In genomic region chr2:33628791-33629190, GRCm38 (mm10) we compare ENCODE assay signal across 20 mouse cellular contexts. TPM values are rescaled to one million over a fixed set of nuclear protein-coding genes. Genes with fewer than 3 reads are reported as not detected.
DNase-seq lines count a peak whose midpoint lies in the region; ATAC-seq and TF ChIP-seq lines count a peak whose summit lies in the region.
"Had no signal": no experiment of that assay in that cellular context is flagged by ENCODE, and none has a peak within 500 bp of the region (broad histone marks: within the 10 kb centered on the region; RNA-seq: fewer than 3 reads in every experiment).

No protein-coding gene starts in this region.

- DNase-seq in kidney, postnatal 14 days: no peak
- peak; percentile 83 for DNase-seq in embryo, embryonic 10.5 days (ENCODE audit: low spot score)
- DNase-seq in embryo, embryonic 9.5 days (ENCODE audit: extremely low spot score): peak; percentile 84
- no peak for DNase-seq in lung, postnatal 0 days (ENCODE audit: low spot score)
- DNase-seq in heart, postnatal 25 days (ENCODE audit: low spot score): no peak
- DNase-seq: adrenal gland, postnatal 36 days; cerebellum, adult 8-10 months; gastrocnemius, adult 2 months; heart, adult 11 months; kidney, adult 2 months; lung, embryonic 14.5 days; thymus, postnatal 36 days had no signal

- H3K4me3 ChIP-seq in kidney, embryonic 16.5 days (ENCODE audit: low read length): no peak overlapping the region
- H3K4me3 ChIP-seq in limb, embryonic 13.5 days: peak overlapping the region; percentile 69
- H3K4me3 ChIP-seq in lung, postnatal 0 days (ENCODE audit: low read depth, low read length): no peak overlapping the region
- H3K4me3 ChIP-seq: gastrocnemius, adult 2 months; liver, embryonic 12.5 days had no signal

- no peaks in the 10 kb centered on the region for H3K36me3 ChIP-seq in kidney, embryonic 16.5 days (ENCODE audit: insufficient read depth, low read length)
- H3K36me3 ChIP-seq in limb, embryonic 13.5 days: peaks cover 5% of the 10 kb centered on the region; the same call in 1 of the 2 replicates
- no peaks in the 10 kb centered on the region for H3K36me3 ChIP-seq in lung, postnatal 0 days (ENCODE audit: insufficient read depth, low read length)
- H3K36me3 ChIP-seq: liver, embryonic 12.5 days had no signal

- H3K4me2 ChIP-seq in kidney, embryonic 16.5 days (replicated peaks; ENCODE audit: low read depth, low read length): no peak overlapping the region
- H3K4me2 ChIP-seq in limb, embryonic 13.5 days (replicated peaks): peak overlapping the region; percentile 82
- H3K4me2 ChIP-seq in lung, postnatal 0 days (replicated peaks; ENCODE audit: low read depth, low read length): no peak overlapping the region
- H3K4me2 ChIP-seq: liver, embryonic 12.5 days; lung, embryonic 14.5 days had no signal

- TF ChIP-seq CTCF in lung, postnatal 0 days (IDR thresholded peaks at IDR 0.05): no peak

- ATAC-seq in kidney, embryonic 16.5 days (ENCODE audit: low FRiP score, low TSS enrichment): peak; percentile 73
- no peak for ATAC-seq in limb, embryonic 13.5 days (ENCODE audit: low FRiP score, low read depth)
- no peak for ATAC-seq in lung, postnatal 0 days
- ATAC-seq: forebrain, embryonic 14.5 days; liver, embryonic 12.5 days had no signal

- H3K4me1 ChIP-seq in kidney, embryonic 16.5 days (ENCODE audit: insufficient read depth, low read length): peaks cover 47% of the 10 kb centered on the region
- peaks cover 96% of the 10 kb centered on the region for H3K4me1 ChIP-seq in limb, embryonic 13.5 days
- H3K4me1 ChIP-seq in lung, postnatal 0 days (ENCODE audit: insufficient read depth, low read depth, low read length): no peaks in the 10 kb centered on the region
- H3K4me1 ChIP-seq: liver, embryonic 12.5 days had no signal

- intact Hi-C loops in heart, postnatal 25 days (cut with DNase I): no loop called here

- TF ChIP-seq EP300 in lung, postnatal 0 days (IDR thresholded peaks at IDR 0.05): no peak

- H3K9me3 ChIP-seq in kidney, embryonic 16.5 days (ENCODE audit: low read length): no peaks in the 10 kb centered on the region
- no peaks in the 10 kb centered on the region for H3K9me3 ChIP-seq in limb, embryonic 13.5 days
- H3K9me3 ChIP-seq in lung, postnatal 0 days (ENCODE audit: low read length): no peaks in the 10 kb centered on the region
- H3K9me3 ChIP-seq: liver, embryonic 12.5 days had no signal

- H3K27ac ChIP-seq in kidney, embryonic 16.5 days (ENCODE audit: low read length): peak overlapping the region; percentile 63
- H3K27ac ChIP-seq in limb, embryonic 13.5 days: no peak overlapping the region
- no peak overlapping the region for H3K27ac ChIP-seq in lung, postnatal 0 days (ENCODE audit: low read length)
- H3K27ac ChIP-seq: gastrocnemius, adult 2 months; liver, embryonic 12.5 days; macrophage had no signal

- peaks cover 73% of the 10 kb centered on the region for H3K27me3 ChIP-seq in kidney, embryonic 16.5 days (ENCODE audit: insufficient read depth, low read length)
- peaks cover 93% of the 10 kb centered on the region for H3K27me3 ChIP-seq in limb, embryonic 13.5 days
- peaks cover 76% of the 10 kb centered on the region for H3K27me3 ChIP-seq in lung, postnatal 0 days (replicated peaks; ENCODE audit: insufficient read depth, low read length)

- H3K9ac ChIP-seq in kidney, embryonic 16.5 days (replicated peaks; ENCODE audit: low read length): no peak overlapping the region
- peak overlapping the region; percentile 98 for H3K9ac ChIP-seq in limb, embryonic 13.5 days
- H3K9ac ChIP-seq in lung, postnatal 0 days (replicated peaks; ENCODE audit: low read depth): no peak overlapping the region
- H3K9ac ChIP-seq: liver, embryonic 12.5 days; lung, embryonic 14.5 days had no signal

- WGBS in kidney, embryonic 16.5 days: 0% methylated on average over 16 of the region's 16 CpGs
- 5% methylated on average over 16 of the region's 16 CpGs for WGBS in limb, embryonic 13.5 days
- WGBS in lung, postnatal 0 days: 5% methylated on average over 16 of the region's 16 CpGs

RNA-seq across cellular contexts. Expression of gene Lmx1b, which starts 11.5 kb away (rescaled TPM):
- polyA plus RNA-seq in kidney, embryonic 16.5 days (2015; fragmentation: Nextera tagmentation; extraction: Ambion mirVana): 0.94 and 1.3 TPM in 2 replicates
- 7.3 and 7.7 TPM in 2 replicates for polyA plus RNA-seq in limb, embryonic 13.5 days (2015; fragmentation: Nextera tagmentation; extraction: Ambion mirVana)
- not detected in 2 replicates for polyA plus RNA-seq in lung, postnatal 0 days (2015; fragmentation: Nextera tagmentation; extraction: Ambion mirVana)
- total RNA-seq in heart, postnatal 25 days (2021): under 1 TPM; 0.17 to 0.21 TPM
- total RNA-seq: common myeloid progenitor, adult 5-6 weeks; monocyte, adult 5-6 weeks; neutrophil, adult 5-6 weeks had no signal
- polyA plus RNA-seq: liver, embryonic 12.5 days; macrophage had no signal

Comparison
In these comparisons a context has a peak if more than half of its experiments do, and no peak if none do; other contexts are left out.
1. DNase-seq: peak in embryo, embryonic 10.5 days (single experiment) and embryo, embryonic 9.5 days (single experiment); none in kidney, postnatal 14 days (single experiment), lung, postnatal 0 days (single experiment) and heart, postnatal 25 days (single experiment).